17 mouse cellular contexts compared by ENCODE assay signal in the genomic region with DNA sequence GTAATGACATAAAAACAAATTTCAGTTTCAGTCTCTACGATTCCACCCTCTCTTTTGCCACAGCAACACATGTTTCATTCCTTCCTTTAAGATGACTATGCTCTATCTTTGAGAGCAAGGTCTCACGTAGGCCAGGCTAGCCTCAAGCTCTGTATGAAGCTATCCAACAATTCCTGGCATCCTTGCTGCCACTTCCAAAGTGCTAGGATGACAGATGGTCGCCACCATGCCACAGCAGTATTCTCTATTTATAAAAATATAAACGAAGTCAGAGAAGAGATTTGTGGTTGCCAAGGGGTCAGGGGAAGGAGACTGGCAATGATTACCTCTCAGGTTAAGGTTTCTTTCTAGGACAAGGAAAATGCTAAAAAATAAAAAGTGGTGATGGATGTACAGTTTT.
"Had no signal": no experiment of that assay in that cellular context is flagged by ENCODE, and none has a peak within 500 bp of the region (broad histone marks: within the 10 kb centered on the region; RNA-seq: fewer than 3 reads in every experiment).

No protein-coding gene starts in this region.

- H3K27ac ChIP-seq: midbrain, embryonic 10.5 days; midbrain, embryonic 12.5 days; neural tube, embryonic 13.5 days; neural tube, embryonic 15.5 days had no signal

- DNase-seq: lung, embryonic 14.5 days; lung, postnatal 10 days; lung, postnatal 4 days; midbrain, embryonic 14.5 days; retina, postnatal 1 day; right cerebral cortex, adult 18-20 months; right cerebral cortex, postnatal 25 days; right cerebral cortex, postnatal 4 days; spleen, adult 18-20 months; thymus, adult 18-20 months; thymus, postnatal 14 days; thymus, postnatal 36 days had no signal

- H3K27me3 ChIP-seq: midbrain, embryonic 12.5 days; neural tube, embryonic 13.5 days; neural tube, embryonic 15.5 days had no signal

- H3K4me3 ChIP-seq: midbrain, embryonic 10.5 days; midbrain, embryonic 12.5 days; myocyte; neural tube, embryonic 13.5 days; neural tube, embryonic 15.5 days had no signal
